Mouse (Mus musculus): ENCODE measurements around the gene Carns1.

The Carns1 gene

GRCm38 (mm10) chr19:4171393-4172290 lies 3.6 kb downstream of the Carns1 start:
- DNase-seq (ENCODE audit: extremely low read depth, low read depth, low spot score), result no peak

DNA sequence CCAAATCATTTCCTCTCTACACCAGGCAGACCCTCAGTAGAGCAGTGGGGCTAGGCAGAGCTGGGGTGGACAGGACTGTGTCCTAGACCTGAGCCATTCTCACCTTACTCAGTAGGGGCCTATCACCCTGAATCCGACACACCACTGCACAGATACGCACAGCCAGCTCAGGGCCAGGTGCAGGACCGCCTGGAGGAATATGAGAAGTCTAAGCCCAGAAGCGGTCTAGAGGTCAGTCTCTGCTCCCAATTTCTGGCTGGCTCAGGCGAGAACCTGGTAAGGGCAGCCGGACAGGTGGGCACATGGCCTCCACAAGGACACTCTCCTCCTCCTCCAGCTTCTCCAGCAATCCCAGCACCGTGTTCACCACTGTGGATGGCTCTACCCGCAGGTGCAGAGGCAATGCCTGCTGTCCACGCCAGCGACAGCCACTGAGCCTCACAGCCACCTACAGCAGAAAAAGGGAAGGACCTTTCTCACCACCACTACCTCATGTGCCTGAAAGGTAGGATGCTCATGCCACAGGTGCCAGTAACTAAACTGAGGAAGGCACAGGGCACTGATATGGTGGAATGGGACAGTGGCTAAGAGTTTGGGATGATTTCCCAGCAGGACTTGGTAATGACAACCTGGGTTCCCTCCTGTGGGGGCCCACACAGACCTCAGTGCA lies 4.4 kb downstream of the Carns1 start:
- DNase-seq (ENCODE audit: extremely low read depth, low read depth, low spot score), result no peak

- no peak for DNase-seq (ENCODE audit: extremely low read depth, low read depth, low spot score)
Observed at GRCm38 (mm10) chr19:4169810-4170209, 5.5 kb downstream of the Carns1 start.

DNA sequence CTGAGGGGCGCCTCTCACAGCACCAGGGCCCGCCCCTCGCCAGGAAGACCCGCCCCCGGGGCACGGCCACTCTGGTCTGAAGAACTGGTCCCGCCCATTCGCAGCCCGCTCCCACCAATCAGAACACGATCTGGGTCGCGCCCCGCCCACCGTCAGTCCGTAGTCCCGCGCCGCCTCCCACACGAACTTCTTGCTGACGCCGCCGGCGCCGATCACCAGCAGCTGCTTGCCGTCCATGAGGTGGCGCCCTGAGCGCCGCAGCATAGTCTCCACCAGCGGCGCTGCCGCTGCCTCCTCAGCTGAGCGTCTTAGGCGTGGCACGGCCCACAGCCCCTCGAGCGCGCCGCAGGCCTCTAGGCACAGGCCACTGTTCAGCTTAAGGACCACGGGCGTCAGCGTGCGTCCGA lies 5.9 kb downstream of the Carns1 start:
- DNase-seq (ENCODE audit: extremely low read depth, low read depth, low spot score), result no peak

- no peak for DNase-seq (ENCODE audit: extremely low read depth, low read depth, low spot score)
Observed at GRCm38 (mm10) chr19:4166678-4167476, 8.4 kb downstream of the Carns1 start.

GRCm38 (mm10) chr19:4164721-4165120 lies 10.6 kb downstream of the Carns1 start:
- DNase-seq (ENCODE audit: extremely low read depth, low read depth, low spot score), result no peak

DNA sequence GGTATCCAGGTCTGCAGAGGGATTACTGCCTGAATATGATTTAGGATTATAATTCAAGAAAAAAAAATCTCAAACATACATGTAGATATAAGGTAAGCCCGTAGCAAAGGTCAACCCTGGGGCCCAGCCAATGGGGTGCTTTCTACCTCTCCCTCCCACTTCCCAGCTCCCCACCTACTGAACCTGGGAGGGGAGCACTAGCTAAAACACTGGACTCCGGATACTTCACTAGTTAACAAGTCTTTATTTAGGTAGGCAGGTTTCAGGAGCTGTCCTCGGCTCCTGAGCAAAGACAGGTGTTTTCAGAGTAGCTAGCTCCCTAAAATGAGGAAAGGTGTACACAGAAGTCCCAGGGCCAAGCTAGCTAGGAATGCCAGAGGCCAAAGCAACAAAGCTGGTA lies 11.2 kb downstream of the Carns1 start:
- no peak for DNase-seq (ENCODE audit: extremely low read depth, low read depth, low spot score)

GRCm38 (mm10) chr19:4163543-4163887 lies 11.8 kb downstream of the Carns1 start:
- DNase-seq (ENCODE audit: extremely low read depth, low read depth, low spot score), result no peak

- no peak for DNase-seq (ENCODE audit: extremely low read depth, low read depth, low spot score)
Observed at GRCm38 (mm10) chr19:4162646-4163542, 12.4 kb downstream of the Carns1 start, which contains the start of gene Rps6kb2. Gene Rps6kb2 (minus strand): TSS chr19:4163354.

- DNase-seq (ENCODE audit: extremely low read depth, low read depth, low spot score), result no peak
Observed at GRCm38 (mm10) chr19:4159049-4159448, 16.2 kb downstream of the Carns1 start.

DNA sequence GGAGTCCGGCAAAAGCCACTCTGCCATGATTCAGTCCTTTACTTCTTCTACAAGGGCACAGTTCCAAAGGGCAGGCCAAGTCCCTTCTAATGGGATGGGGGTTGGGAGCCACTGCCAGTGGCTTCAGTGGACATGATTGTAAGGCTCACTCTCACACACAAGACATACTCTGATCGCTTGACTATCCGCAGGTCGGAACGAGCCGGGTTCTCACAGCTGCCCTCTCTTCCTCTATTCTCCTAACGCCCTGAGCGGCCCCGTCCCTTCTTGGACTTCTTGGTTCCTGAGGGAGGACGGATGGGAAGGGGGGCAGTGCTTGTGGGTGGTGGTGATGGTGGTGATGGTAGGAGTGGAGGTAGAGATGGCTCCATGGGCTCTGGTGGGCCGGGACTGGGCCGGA lies 18.5 kb downstream of the Carns1 start:
- DNase-seq (ENCODE audit: extremely low read depth, low read depth, low spot score), result no peak

DNA sequence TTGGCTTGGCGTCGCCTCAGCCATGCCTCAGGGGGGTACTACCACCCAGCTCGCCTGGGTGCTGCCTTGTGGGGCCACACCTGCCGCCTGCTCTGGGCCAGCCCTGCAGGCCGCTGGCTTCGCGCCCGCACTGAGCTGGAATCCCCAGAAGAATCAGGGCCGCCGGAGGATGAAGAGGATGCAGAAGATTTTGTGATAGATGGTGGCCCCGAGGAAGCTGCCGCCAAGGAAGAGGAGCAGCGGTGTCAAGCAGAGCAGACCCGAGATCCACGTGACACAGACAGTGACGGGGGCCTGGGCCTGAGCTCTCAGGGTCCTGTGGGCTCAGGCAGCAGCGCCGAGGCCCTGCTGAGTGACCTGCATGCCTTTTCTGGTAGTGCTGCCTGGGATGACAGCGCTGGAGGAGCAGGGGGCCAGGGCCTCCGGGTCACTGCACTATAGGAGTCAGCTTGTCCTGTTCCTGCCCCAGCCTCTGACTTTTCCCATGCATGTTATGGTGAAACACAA lies 19.2 kb downstream of the Carns1 start:
- DNase-seq (ENCODE audit: extremely low read depth, low read depth, low spot score), result no peak

DNA sequence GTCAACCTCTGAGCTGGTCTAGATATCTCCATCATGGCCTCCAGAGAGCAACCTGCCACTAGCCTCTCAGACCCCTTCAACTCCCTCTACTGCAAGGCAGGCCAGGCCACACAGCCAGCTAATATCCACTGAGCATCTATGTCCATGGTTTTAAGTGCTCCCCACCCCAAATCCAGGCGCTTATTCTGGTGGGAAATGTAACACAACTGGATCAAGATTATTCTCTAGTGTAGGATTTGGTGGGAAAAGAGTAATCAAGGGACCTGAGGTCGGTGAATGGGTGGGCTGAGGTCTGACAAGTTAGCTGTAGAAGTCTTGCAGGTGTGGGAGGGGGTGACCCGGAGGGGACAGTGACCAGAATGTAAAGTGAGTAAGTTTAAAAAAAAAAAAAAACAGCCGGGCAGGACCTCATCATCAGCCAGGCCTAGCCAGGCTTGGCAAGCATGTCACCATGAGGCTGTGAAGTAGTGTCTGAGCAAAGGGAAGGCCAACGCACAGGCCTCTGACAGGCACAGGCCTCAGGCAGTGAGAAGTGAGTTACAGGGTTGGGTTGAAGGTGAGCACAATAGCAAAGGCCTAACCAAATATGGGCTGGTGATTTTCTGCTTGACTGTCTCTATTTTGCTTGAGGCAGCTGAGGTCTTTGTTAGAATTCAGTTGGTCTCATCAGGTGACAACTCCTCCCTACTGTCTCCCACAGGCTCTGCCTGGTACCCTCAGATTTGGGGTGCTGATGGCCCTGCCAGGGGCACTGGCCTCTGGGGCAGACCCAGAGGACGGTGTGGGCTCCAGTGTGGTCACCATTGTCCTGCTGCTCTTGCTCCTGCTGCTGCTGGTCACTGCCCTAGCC lies 19.8 kb downstream of the Carns1 start:
- DNase-seq (ENCODE audit: extremely low read depth, low read depth, low spot score), result no peak

GRCm38 (mm10) chr19:4154437-4155222 lies 20.6 kb downstream of the Carns1 start:
- no peak for DNase-seq (ENCODE audit: extremely low read depth, low read depth, low spot score)

DNA sequence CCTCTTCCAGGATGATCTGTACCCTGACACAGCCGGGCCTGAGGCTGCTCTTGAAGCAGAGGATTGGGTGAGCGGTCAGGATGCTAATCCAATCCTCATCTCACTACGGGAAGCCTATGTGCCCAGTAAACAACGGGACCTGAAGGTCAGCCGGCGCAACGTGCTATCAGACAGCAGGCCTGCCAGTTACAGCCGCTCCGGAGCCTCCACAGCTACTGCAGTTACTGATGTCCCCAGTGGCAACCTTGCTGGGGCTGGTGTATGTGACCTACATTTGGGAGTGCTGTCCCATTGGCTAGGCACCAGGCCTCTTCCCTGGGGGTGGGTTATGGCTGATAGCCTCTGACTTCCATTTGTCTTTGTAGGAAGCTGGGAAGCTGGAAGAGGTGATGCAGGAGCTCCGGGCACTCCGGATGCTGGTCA lies 22.0 kb downstream of the Carns1 start, which contains the start of gene Ptprcap:
Gene Ptprcap (plus strand): TSS at position 373 of the 423 bp plus-strand sequence.
- DNase-seq (ENCODE audit: extremely low read depth, low read depth, low spot score), result no peak

GRCm38 (mm10) chr19:4152445-4153231 lies 22.6 kb downstream of the Carns1 start:
- DNase-seq (ENCODE audit: extremely low read depth, low read depth, low spot score), result no peak

DNA sequence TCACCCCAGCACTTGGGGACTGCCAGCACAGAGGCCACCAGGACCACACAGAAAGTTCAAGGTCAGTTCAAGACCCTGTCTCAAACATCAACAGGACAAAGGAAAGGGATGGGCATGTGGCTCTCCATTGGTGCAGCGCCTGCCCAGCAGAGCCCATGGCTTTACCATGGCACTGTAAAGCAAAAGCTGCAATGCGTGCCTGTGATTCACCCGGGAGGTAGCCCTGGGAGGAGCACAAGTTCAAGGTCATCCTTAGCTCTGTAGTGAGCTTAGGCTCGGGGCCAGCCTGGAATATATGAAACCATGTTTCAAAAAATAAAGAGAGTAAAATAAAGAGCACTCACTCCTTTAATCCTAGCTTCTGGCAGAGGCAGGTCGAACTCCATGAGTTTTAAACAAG lies 23.4 kb downstream of the Carns1 start:
- no peak for DNase-seq (ENCODE audit: extremely low read depth, low read depth, low spot score)

DNA sequence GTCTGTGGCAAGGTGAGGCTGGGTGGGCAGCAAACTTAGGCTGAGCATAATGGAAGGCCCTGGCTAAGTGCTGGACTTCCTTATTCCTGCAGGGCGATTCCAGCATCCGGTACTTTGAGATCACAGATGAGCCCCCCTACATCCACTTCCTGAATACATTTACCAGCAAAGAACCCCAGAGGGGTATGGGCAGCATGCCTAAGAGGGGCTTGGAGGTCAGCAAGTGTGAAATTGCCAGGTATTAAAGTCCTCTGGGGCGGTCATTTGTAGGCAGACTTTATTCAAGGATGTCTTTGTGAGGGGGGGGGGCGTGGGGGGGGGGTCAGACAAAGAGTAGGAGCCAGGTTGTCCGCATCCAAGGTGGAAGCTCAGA lies 23.8 kb downstream of the Carns1 start:
- no peak for DNase-seq (ENCODE audit: extremely low read depth, low read depth, low spot score)

Data from fat pad, adult 2 months (tissue).